Mouse (Mus musculus) layer of hippocampus, adult 11-12 months (tissue): ENCODE measurements around the gene Rbfox2.
"Not testable (repeated sequence)": the region's sequence is repeated elsewhere in the genome, so short reads cannot be mapped to it uniquely, and the experiment has no call there.

ENCODE experiments used
- DNase-seq: peaks from one replicate; pipeline ENCODE4 v3.0.0; 2022; ENCODE audit warnings: low spot score

Gene Rbfox2

GRCm38 (mm10) chr15:77065259-77065852 is 241.4 kb downstream of the Rbfox2 start:
- DNase-seq = no peak

- no peak for DNase-seq
Observed at GRCm38 (mm10) chr15:77062746-77063145, 244.1 kb downstream of the Rbfox2 start.

- DNase-seq = not testable (repeated sequence)
Observed at GRCm38 (mm10) chr15:77059416-77059815, 247.4 kb downstream of the Rbfox2 start.

GRCm38 (mm10) chr15:77058566-77058965 is 248.2 kb downstream of the Rbfox2 start:
- DNase-seq = no peak

GRCm38 (mm10) chr15:77056791-77057051 is 250.1 kb downstream of the Rbfox2 start:
- DNase-seq = no peak

GRCm38 (mm10) chr15:77056001-77056790 is 250.6 kb downstream of the Rbfox2 start:
- DNase-seq = no peak

- DNase-seq = no peak
Observed at GRCm38 (mm10) chr15:77054611-77055175, 252.1 kb downstream of the Rbfox2 start.

GRCm38 (mm10) chr15:77053021-77053420 is 253.8 kb downstream of the Rbfox2 start:
- DNase-seq = no peak

GRCm38 (mm10) chr15:77052176-77052575 is 254.6 kb downstream of the Rbfox2 start:
- DNase-seq = no peak

GRCm38 (mm10) chr15:77050570-77050969 is 256.2 kb downstream of the Rbfox2 start, which contains the start of gene Mb:
Mb (minus strand) TSS chr15:77050670.
- no peak for DNase-seq

- DNase-seq = no peak
Observed at GRCm38 (mm10) chr15:77045609-77046008, 261.2 kb downstream of the Rbfox2 start.

GRCm38 (mm10) chr15:77044597-77045320 is 262.0 kb downstream of the Rbfox2 start, which contains the start of gene Apol6:
Apol6 (plus strand) TSS chr15:77044729.
- DNase-seq = no peak

- DNase-seq = no peak
Observed at GRCm38 (mm10) chr15:77040784-77041183, 266.0 kb downstream of the Rbfox2 start.

GRCm38 (mm10) chr15:77039211-77039700 is 267.5 kb downstream of the Rbfox2 start:
- DNase-seq = no peak

- no peak for DNase-seq
Observed at GRCm38 (mm10) chr15:77037278-77038161, 269.3 kb downstream of the Rbfox2 start.

- no peak for DNase-seq
Observed at GRCm38 (mm10) chr15:77036989-77037277, 269.9 kb downstream of the Rbfox2 start.

GRCm38 (mm10) chr15:77036320-77036988 is 270.4 kb downstream of the Rbfox2 start:
- DNase-seq = no peak

- DNase-seq = no peak
Observed at GRCm38 (mm10) chr15:77035643-77036042, 271.2 kb downstream of the Rbfox2 start.

GRCm38 (mm10) chr15:77034526-77034925 is 272.3 kb downstream of the Rbfox2 start:
- no peak for DNase-seq

GRCm38 (mm10) chr15:77031271-77031670 is 275.5 kb downstream of the Rbfox2 start:
- no peak for DNase-seq

- peak; percentile 63 for DNase-seq
Observed at GRCm38 (mm10) chr15:77029331-77029991, 277.3 kb downstream of the Rbfox2 start.
